Mouse (Mus musculus) spleen, embryonic (tissue): Measurements from ENCODE around the gene Tlr9.

ENCODE experiments used
- CTCF ChIA-PET: fragments of 350-600 bp; sonication (Branson Sonifier 250); formaldehyde crosslinking; loops from one replicate; lab custom pipeline; 2022; lab: Charles Lee

Tlr9 gene

DNA sequence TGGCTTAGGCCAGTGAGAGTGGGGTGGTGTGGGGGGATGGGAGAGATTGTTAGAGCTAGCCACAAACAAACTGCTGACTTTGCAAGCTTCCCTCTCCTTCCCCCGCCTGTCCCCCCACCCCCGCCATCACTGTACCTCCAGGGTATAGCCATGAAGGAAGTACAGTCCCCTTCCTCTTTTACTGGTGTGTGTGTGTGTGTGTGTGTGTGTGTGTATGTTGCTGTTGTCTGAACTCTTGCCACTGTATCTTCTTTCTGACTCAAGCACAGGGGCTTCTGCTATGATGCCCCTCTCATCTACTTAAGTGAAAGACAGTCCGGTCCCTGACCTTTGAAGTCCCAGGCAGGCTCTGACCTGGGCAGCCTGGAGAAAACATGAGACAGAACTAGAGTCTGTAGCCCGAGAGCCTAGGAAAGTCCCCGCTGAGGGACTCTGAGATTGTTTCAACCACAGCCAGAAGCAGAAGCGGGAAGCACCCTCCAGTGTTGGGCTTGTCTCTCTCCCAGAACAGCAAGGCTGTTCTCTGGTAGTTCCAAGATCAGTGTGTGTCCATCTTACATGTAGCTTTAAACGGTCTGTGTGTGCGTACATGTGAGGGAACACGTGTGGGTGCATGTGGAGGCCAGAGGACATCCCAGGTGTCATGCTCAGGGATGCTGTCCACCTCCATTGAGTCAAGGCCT lies 7.8 kb downstream of the Tlr9 start:
- CTCF ChIA-PET: interaction anchor here (0.6 to 0.8 kb wide), 5 partner anchors 17 to 181 kb away, joined by 3 to 8 read pairs (median 6); no protein-coding TSS in a partner anchor

DNA sequence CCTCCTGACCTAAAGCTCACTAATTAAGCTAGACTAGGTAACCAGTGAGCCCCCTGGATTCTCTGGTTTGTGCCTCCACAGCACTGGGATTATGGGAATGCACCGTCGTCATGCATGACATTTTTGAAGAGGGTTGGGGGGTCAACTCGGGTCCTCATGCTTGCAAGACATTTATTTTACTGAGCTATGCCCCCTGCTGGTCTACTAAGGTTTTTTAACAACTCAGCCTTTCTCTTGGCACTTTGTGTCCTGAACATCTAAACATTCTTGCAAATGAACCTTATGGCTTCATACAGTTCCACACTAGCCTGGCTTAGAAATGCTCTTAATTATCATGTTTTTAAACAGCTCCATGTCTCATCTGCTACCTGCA lies 8.3 kb downstream of the Tlr9 start:
- CTCF ChIA-PET: interaction anchor here (0.5 to 0.8 kb wide), 3 partner anchors 17 to 153 kb away, joined by 3 to 6 read pairs (median 5); no protein-coding TSS in a partner anchor

DNA sequence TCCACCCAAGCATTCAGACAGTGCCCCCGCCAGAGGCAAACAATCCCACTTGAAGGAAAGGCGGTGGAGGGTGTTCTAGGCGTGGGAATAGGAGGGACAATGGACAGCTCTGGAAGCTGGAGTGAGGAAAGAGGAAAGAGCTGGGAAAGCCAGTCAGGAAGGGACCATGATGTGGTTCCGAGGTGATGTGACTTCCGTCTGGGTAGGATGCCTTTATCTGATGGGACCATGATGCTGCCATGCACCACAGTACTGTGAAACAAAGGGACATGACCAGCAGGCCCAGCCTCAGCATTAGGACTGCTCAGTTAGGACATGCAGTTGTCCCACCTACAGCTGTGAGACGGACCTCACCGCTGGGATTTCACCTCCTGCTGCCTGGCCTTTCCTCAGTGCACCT lies 8.8 kb downstream of the Tlr9 start:
- CTCF ChIA-PET: interaction anchor here (0.5 to 0.8 kb wide), 3 partner anchors 18 to 246 kb away, joined by 3 to 5 read pairs (median 4); no protein-coding TSS in a partner anchor

DNA sequence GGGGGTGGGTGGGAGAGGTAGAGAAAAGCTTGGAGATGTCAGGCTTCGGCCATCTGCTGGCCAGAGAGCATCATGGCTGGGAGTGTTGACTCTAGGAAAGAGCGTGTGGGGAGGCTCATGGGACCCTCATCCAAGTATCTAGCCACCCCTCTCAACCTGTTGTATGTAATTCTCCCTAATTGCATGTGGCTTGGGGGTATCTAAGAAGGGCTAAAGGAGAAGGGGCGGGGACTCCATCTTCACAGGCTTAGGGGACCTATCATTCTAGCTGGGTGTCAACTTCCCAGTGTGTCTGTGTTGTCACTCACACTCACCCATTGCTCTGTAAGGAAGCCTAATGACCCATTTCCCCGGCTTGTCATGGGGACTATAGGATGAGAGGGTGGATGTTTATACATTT lies 9.4 kb downstream of the Tlr9 start:
- CTCF ChIA-PET: interaction anchor here (0.7 kb wide), 1 partner anchor 246 kb away, joined by 4 read pairs; no protein-coding TSS in a partner anchor

DNA sequence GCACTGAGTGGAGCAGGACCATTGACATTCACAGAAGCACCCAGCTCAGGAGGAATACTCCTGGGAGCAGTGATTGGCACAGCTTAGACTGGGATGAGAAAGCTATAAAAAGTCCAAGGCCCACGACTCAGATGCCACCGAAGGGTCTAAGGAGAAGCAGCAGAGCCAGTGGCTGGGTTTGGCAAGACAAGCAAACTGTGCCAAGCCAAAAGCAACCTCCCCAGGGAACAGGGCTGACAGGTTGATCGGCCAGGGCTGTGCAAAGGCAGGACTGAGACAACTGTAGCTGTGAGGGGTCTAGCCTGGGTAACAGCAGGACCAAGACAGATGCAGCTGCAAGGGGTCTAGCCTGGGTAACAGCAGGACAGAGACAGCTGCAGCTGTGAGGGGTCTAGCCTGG lies 10.6 kb downstream of the Tlr9 start:
- CTCF ChIA-PET: no interaction called here

DNA sequence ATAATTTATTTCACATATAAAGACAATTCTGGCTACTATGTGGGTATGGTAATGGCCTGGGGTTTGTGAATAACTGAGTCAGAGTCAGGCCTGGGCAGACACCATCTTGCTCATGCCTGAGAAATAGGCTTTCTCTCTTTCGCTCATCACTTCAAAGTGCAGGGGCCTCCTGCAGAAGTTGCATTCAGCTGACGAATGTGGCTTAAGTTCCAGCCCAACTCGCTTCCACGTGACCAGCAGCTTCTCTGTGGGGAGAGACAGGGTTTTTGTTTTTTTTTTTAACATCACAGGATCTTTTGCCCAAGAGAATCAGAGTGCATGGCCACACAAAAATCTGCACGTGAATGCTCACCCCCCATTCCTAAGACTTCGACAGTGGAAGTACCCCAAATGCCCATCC lies 11.6 kb downstream of the Tlr9 start:
- CTCF ChIA-PET: interaction anchor here (0.7 kb wide), 1 partner anchor 32 kb away, joined by 6 read pairs; no protein-coding TSS in a partner anchor

DNA sequence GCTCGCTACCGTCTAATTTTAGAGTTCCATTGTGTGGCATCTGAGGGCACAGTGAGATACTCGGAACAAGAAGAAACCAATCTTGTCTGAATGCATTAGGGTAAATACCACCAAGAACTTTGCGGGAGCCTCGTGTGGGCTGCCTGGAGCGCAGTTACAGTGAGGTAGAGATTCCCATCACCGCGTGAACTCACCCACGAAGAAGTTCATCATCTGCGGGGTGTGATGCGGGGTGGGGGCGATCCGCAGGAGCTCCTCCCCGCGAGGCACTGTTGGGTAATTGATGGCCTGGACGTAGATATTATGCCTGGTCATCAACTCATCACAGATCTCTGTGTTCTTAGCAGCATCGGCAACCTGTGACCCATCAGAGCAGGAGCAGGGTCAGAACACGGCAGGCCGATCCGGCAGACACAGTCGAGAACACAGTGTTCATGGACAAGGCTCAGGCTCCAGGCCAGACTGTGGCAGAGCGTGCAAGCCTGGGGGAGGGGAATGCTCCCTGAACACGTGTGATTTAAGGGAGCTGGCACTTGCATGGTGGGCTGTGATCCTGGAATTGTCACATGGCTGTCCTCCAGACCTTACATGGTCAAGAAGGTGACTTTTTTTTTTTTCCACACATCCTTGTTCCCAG lies 12.9 kb downstream of the Tlr9 start:
- CTCF ChIA-PET: no interaction called here

DNA sequence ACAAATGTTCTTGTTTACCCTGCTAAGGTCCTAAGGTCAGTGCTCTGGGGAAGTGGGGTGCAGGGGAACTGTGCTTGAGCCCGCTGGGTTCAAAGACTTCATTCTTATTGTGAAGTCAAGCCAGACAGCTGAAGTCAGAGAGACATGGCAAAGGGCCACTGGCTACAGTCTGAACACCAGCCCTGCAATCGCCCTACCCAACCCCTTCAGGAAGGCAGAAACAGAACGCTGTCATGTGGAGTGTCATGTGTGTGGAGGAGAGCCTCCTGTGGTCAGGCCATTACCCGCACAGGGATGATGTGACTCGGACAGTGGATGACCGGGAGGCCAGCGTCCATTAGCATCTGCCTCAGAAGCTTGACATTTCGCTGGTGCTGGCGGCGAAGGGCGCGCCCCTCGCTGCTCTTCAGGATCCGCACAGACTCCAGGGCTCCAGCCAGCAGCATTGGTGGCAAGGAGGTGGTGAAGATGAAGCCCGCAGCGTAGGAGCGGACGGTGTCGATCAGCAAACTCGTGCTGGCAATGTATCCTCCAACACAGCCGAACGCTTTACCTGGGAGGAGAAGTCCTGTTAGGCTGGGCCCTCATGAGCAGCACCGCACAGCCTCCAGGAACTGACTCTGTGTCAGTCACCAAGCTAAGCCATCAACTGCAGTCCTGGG lies 13.9 kb downstream of the Tlr9 start:
- CTCF ChIA-PET: interaction anchor here (0.6 kb wide), 1 partner anchor 48 kb away, joined by 3 read pairs; no protein-coding TSS in a partner anchor

DNA sequence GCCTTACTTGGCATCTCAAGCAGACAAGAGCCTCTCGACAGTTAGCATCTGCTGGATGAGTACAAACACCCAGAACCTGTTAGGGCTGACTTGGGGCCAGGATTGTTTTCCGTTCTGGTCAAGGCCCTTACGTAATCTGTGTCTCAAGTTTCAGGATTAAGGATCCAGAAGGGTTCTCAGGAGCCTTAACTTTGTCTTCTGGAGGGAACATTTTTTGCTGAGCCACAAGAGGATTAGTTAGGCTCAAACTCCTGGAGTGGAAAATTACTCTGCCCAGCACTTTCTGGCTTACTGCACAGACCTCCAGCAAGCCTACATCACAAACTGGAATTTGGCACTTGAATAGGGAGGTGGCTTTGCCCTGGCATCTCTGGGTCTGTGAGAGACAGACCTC lies 14.4 kb downstream of the Tlr9 start:
- CTCF ChIA-PET: no interaction called here

DNA sequence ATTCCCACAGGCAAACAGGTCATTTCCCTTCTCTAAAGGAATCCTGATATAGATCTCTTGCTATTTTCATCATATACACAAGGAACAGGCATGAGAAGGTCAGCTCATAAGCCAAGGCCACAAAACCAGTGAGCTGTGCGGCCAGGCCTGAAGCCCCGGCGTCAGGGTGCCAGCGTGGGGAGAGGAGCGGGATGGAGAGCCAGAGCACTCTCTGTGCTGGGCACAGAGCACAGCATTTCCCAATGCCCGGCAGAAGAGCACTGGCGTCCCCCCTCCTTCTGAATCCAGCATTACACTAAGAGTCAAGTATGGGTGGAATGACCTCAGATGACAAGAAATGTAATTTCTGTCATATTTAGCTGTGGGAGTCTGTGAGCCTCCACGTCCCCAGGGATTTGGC lies 15.0 kb downstream of the Tlr9 start:
- CTCF ChIA-PET: no interaction called here

DNA sequence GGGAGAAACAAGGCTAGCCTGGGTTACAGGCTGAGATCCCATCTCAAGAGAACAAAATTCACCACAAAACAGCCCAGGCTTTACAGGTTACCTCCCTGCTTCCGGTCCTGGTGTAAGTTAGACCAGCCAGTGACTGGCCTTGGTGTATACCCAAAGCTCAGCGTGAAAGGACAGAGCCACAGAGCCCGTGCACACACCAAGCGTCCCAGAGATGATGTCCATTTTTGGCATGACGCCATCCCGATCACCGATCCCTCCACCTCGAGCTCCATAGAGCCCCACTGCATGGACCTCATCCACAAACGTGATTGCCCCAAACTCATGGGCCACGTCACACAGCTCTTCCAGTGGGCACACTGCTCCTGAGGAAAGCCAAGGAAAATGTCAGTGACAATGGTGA lies 15.5 kb downstream of the Tlr9 start:
- CTCF ChIA-PET: no interaction called here

DNA sequence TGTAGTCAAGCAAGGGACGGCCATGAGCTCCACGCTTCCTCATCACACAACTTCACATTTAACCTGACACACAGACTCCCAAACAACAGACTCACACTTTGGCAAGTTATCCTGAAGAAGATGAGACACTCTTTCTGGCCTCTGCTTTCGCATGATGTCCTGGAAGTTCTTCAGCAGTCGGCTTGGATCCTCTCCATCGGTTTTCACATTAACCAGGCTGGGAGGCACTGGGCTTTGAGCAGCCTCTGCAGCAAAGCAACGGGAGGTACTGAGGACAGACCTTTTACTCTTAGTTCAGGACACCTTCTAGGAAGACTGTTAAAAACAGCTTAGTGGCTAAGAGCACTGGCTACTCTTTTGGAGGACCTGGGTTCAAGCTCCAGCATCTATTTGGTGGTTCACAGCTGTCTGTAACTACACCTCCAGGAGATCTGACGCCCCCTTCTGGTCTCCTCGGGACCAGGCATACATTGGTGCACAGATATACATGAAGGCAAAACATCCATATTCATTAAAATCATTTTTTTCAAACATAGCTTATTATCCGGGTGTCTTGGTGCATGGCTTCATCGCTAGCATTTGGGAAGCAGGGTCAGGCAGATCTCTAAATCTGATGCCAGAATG lies 19.3 kb downstream of the Tlr9 start:
- CTCF ChIA-PET: no interaction called here

DNA sequence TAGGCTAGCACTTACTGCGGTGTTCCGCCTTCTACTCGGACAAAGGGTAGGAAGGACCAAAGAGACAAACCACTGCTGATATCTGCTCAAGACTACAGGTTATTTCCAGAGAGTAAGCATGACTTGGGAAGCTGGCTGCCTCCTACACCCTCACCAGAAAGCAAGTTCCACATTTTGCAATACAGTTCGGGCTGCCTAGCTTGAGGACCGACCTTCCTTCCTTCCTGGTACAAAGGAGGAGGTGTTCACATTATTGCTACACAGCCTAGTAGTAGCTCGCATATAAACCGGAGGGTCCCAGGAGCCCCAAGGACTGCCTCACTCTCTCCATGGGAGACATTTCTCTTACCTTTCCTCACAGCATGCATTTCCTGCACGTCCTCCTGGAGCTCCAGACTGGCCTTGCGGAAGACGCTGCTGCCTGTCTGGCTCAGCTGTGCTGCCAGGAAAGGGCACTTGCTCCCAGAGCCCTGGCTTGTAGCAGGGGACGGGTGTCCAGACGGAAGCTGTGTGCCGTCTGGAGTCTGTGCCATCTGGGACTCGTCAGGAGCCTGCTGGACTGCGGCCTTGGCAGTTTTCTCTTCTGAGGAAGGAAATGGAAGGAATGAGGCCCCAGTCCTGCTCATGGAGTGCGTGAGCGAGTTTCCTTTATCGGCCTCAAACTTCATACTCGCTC lies 20.6 kb downstream of the Tlr9 start:
- CTCF ChIA-PET: no interaction called here

DNA sequence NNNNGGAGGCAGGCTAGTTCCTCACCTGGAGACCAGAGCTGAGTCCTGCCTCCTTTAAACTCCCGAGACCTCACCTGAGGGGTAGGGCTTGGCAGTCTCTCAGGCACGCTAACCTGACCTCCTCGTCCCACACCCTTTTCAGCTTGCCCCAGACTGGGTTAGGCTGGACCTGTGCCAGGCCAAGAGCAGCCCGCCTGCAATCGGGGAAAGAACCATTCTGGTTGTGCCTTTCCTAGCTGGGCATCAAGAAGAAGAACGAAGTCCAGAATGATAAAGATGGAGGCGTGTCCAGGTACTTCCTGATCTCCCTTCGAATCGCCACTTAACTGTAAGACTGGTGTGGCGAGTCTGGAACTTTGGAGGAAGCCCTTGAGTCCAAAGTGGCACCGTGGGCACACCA lies 27.2 kb downstream of the Tlr9 start:
- CTCF ChIA-PET: no interaction called here

DNA sequence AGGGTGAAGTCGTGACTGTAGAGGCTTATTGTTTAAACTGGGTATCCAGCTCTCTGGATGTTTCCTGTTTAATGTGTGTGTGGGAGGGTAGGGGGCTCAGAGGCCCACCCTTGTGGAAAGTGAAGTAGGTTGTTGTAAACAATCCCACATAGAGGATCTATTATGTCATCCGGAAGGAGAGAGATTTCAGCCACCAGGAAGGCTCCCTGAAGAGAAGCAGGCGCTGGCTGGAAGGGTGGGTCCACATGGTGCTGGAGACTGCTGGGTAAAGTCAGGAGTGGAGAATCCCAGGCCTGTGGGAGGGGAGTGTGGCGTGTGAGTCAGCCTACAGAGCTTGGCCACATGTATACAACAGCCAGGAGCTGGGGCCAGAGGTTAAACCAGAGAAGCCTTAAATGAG lies 27.8 kb downstream of the Tlr9 start:
- CTCF ChIA-PET: no interaction called here

DNA sequence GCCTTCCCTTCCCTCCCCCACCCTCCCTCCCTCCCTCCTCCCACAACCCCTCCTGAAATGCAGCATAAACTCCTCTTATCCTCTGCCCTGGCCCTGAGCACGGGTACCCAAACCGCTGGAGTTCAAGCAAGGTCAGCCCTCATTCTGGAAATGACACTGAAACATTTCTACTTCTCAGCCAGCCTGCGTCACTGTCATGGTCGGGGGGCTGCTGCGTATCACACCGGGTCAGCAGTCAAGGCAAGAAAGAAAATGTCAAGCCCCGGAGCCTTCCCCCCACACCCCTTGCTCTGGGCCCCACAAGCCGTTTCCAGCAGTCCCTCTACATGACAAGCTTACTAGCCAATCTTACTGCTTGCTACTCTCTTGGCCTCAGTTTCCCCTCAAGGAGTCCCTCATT lies 28.7 kb downstream of the Tlr9 start:
- CTCF ChIA-PET: no interaction called here

DNA sequence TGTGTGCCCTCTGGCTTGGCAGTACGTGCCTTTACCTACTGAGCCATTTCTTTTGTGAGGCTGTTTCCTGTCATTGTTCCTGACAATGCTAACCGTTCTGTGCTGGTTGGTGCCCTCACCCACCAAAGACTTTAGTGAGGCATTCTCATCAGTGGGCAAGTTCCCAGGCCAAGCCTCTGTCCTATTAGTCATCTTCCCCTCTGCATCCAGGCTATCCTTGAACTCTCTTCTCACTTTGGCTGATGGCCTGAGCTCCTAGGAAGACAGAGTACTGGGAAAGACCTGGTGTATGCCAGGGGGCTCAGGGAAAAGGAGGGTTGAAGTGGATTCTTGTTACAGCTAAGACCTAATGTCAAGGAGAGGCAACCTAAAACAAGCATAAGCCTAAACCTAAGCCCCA lies 31.6 kb downstream of the Tlr9 start:
- CTCF ChIA-PET: no interaction called here

DNA sequence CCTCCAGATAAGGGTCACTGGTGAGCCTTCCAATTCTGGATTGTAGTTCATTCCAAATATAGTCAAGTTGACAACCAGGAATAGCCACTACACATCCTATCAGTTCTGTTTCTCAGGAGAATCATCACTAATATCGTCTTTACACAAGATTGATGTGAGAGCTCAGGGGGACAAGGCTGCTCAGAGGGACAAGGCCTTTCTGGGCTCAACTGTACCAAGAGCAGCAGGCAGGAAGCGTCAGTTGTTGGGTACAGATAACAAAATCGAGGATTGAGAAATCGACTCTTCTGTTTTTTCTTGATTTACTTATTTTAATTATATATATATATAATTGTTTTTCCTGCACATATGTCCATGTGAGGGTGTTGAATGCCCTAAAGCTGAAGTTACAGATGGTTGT lies 36.0 kb downstream of the Tlr9 start:
- CTCF ChIA-PET: no interaction called here

DNA sequence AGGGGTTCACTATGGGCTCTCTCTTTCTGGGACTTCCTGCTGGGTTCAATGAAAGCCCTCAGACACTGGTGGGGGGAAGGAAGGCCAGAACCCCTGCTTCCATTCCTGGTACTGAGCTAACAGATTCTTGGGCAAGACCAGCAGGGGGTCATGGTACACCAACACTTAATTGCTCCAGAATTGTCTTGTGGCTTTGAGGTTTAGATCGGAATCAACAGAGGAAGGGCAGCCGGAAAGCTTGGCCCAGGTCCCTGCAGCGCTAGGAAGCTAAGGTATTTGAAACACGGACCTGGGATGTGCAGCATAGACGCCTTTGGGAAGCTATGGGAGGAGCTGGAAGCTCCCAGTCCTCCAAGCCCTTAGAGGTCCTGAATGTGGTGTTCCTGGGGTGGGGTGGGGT lies 36.6 kb downstream of the Tlr9 start:
- CTCF ChIA-PET: no interaction called here

DNA sequence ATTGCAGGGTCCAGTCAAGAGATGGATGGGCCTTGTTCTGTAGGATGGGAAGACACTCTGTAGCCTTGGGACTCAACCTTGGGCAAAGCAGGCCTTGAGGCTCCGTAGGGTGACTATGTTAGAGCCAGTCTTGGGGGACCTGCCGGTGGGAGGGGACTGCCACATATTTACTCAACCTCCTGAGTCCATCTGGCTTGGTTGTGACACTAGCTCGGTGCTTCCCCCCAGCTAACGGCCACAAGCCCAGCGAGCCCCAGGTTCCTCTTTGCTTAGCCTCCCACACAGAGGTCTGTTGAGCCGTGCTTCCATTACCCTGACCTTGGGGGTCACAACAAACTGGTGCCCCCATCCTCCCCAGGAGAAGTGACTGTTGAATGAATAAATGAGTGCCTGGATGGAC lies 38.7 kb downstream of the Tlr9 start:
- CTCF ChIA-PET: no interaction called here

DNA sequence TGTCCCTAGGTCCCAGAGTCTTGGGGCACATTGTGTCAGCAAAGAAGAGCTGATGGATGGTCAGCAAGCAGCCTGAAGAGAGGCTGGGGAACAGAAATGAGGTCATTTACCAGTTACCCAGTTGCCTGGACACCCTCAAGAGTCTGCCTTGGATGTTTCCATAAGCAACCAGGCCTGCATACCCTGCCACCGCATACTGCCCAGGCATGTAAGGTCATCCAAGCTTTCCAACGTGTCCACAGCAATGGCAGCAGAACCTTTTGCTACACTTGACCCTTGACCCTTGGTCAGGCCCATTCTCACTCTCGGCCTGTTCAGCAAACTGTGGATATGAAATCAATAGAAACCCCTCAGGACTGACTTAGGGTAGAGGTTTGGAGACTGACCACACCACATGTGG lies 39.1 kb downstream of the Tlr9 start:
- CTCF ChIA-PET: no interaction called here

DNA sequence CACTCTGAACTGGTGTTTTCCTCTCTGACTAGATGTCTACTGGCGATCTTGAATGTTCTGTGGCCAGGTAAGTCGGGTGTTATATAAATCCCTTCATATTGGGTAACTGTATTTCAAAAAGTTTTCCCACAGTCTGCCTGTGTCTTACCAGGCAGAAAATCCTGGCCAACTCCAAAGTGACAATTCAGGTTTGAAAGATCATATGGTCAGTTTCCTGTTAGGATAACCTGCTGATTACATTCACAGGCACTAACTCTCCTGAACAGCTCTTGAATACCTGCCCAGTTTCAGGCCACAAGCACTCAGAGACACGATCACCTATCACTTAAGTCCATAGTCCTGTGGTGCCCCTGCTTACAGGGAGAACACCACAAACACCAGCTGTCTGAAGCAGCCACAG lies 39.7 kb downstream of the Tlr9 start:
- CTCF ChIA-PET: no interaction called here
